Mouse (Mus musculus): Measurements from ENCODE around the gene Sel1l3.

- TF ChIP-seq CTCF (IDR thresholded peaks at IDR 0.05) (no peak), POLR2A (IDR thresholded peaks at IDR 0.05; ENCODE audit: insufficient read depth, low read depth, low read length) (no peak), EP300 (IDR thresholded peaks at IDR 0.05; ENCODE audit: insufficient read depth, low read depth, low read length) (no peak)
These were observed 109.4 kb downstream of the Sel1l3 start for GRCm38 (mm10) chr5:53104177-53104855.
